Mouse (Mus musculus): Measurements from ENCODE around the gene Srl. TPM values are rescaled to one million over a fixed set of nuclear protein-coding genes. Genes with fewer than 3 reads are reported as not detected.

Srl gene
- total and polyA plus RNA-seq, 3 experiments = 44.6 to 88.8 (median 71.3) TPM

DNA sequence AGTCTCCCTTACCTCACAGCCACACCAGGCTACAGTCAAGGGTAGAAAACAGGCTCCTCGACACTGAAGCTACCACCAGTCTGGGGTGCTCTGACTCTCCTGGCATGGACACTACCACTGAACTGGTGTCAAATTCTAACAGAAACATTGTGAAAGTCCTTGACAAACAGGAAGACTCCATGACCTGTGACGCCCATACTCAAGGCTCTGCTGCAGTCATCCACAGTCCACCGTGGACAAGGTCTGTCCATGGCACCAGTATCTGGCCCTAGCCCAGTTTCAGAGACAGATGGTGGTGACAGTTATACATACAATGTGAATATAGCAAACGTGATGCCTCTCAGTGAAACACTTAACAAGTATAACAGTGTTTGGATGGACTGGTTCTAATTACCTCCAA is 109.8 kb downstream of the Srl start:
- Histone ChIP-seq H3K4me3 (replicated peaks in 1 of 3; ENCODE audit: low read depth in 2 of 3, low read length in 2 of 3, poor library complexity in 1 of 3) (no peak overlapping the region), H3K4me1 (ENCODE audit: control insufficient read depth in 1 of 2, insufficient read depth in 2 of 2) (peaks cover 5% of the 10 kb centered on the region in 2 experiments; a peak in 1 of 4 replicates), H3K9ac (ENCODE audit: insufficient read depth, low read depth) (no peak overlapping the region), H3K27ac (ENCODE audit: insufficient read depth, low read depth) (no peak overlapping the region), H3K27me3 (replicated peaks) (no peaks in the 10 kb centered on the region), H3K4me2 (ENCODE audit: insufficient read depth, low read depth, poor library complexity, severe bottlenecking) (no peak overlapping the region), H3K36me3 (replicated peaks in 1 of 2; ENCODE audit: control insufficient read depth in 1 of 2, insufficient read depth in 1 of 2, low read length in 1 of 2) (no peaks in the 10 kb centered on the region), H3K79me2 (replicated peaks; ENCODE audit: control insufficient read depth, extremely low read depth, insufficient read depth, poor library complexity, severe bottlenecking) (no peaks in the 10 kb centered on the region), H3K9me3 (replicated peaks; ENCODE audit: low read length) (no peaks in the 10 kb centered on the region)
- in situ Hi-C loops (cut with MboI; ENCODE audit: low pct_ligation_motif_present, low pct_unique_long_range_greater_than_20kb, low sequenced_read_pairs) = loop anchor here (5.0 kb wide), 1 partner anchor 35 kb away; no protein-coding TSS in a partner anchor
- dilution Hi-C loops (cut with MboI; ENCODE audit: extremely low pct_ligation_motif_present, extremely low pct_unique_long_range_greater_than_20kb, low sequenced_read_pairs) = no loop called here
- TF ChIP-seq ELF1 (IDR thresholded peaks at IDR 0.05; ENCODE audit: low read depth, low read length) (no peak), NRF1 (IDR thresholded peaks at IDR 0.05; ENCODE audit: low read depth, low read length) (no peak), CHD2 (IDR thresholded peaks at IDR 0.05; ENCODE audit: low read length) (no peak), TCF12 (IDR thresholded peaks at IDR 0.05; ENCODE audit: low read depth, low read length) (no peak), NELFE (IDR thresholded peaks at IDR 0.05; ENCODE audit: low read depth, low read length) (no peak), MEF2A (IDR thresholded peaks at IDR 0.05; ENCODE audit: borderline replicate concordance, low read depth, low read length) (no peak), HCFC1 (IDR thresholded peaks at IDR 0.05; ENCODE audit: low read depth, low read length) (no peak), ZMIZ1 (IDR thresholded peaks at IDR 0.05; ENCODE audit: low read depth, low read length) (no peak), CHD1 (IDR thresholded peaks at IDR 0.05; ENCODE audit: low read depth, low read length) (no peak), CTCF (conservative IDR thresholded peaks at IDR 0.05 in 1 of 2, IDR thresholded peaks at IDR 0.05 in 1 of 2; ENCODE audit: low read depth in 2 of 2, low read length in 2 of 2) (no peak), MAFK (IDR thresholded peaks at IDR 0.05; ENCODE audit: insufficient replicate concordance, low read length) (no peak), TBP (conservative IDR thresholded peaks at IDR 0.05; ENCODE audit: low read depth, low read length) (no peak), ZC3H11A (IDR thresholded peaks at IDR 0.05; ENCODE audit: low read depth, low read length) (no peak)
- DNase-seq (ENCODE audit: extremely low read depth) = no peak

GRCm38 (mm10) chr16:4431013-4431412 is 110.6 kb downstream of the Srl start:
- Histone ChIP-seq H3K4me3 (replicated peaks in 1 of 3; ENCODE audit: low read depth in 2 of 3, low read length in 2 of 3, poor library complexity in 1 of 3) (no peak overlapping the region), H3K4me1 (ENCODE audit: control insufficient read depth in 1 of 2, insufficient read depth in 2 of 2) (peaks cover 5 to 6% of the 10 kb centered on the region in 2 experiments; a peak in 2 of 4 replicates), H3K27me3 (replicated peaks) (no peaks in the 10 kb centered on the region), H3K9ac (ENCODE audit: insufficient read depth, low read depth) (no peak overlapping the region), H3K4me2 (ENCODE audit: insufficient read depth, low read depth, poor library complexity, severe bottlenecking) (no peak overlapping the region), H3K36me3 (replicated peaks in 1 of 2; ENCODE audit: control insufficient read depth in 1 of 2, insufficient read depth in 1 of 2, low read length in 1 of 2) (no peaks in the 10 kb centered on the region), H3K79me2 (replicated peaks; ENCODE audit: control insufficient read depth, extremely low read depth, insufficient read depth, poor library complexity, severe bottlenecking) (no peaks in the 10 kb centered on the region), H3K27ac (ENCODE audit: insufficient read depth, low read depth) (no peak overlapping the region), H3K9me3 (replicated peaks; ENCODE audit: low read length) (no peaks in the 10 kb centered on the region)
- dilution Hi-C loops (cut with MboI; ENCODE audit: extremely low pct_ligation_motif_present, extremely low pct_unique_long_range_greater_than_20kb, low sequenced_read_pairs) = no loop called here
- DNase-seq (ENCODE audit: extremely low read depth) = no peak
- in situ Hi-C loops (cut with MboI; ENCODE audit: low pct_ligation_motif_present, low pct_unique_long_range_greater_than_20kb, low sequenced_read_pairs) = loop anchor here (5.0 kb wide), 1 partner anchor 36 kb away; no protein-coding TSS in a partner anchor
- TF ChIP-seq MXI1 (IDR thresholded peaks at IDR 0.05; ENCODE audit: low read depth, low read length) (no peak), MAFK (IDR thresholded peaks at IDR 0.05; ENCODE audit: insufficient replicate concordance, low read length) (no peak)

- no peaks in the 10 kb centered on the region for H3K36me3 ChIP-seq (replicated peaks in 1 of 2; ENCODE audit: control insufficient read depth in 1 of 2, insufficient read depth in 1 of 2, low read length in 1 of 2)
- DNase-seq (ENCODE audit: extremely low read depth) = no peak
- no peaks in the 10 kb centered on the region for H3K9me3 ChIP-seq (replicated peaks; ENCODE audit: low read length)
- H3K4me3 ChIP-seq (replicated peaks in 1 of 3; ENCODE audit: low read depth in 2 of 3, low read length in 2 of 3, poor library complexity in 1 of 3) = no peak overlapping the region
- no peak for TF ChIP-seq PAX5 (IDR thresholded peaks at IDR 0.05; ENCODE audit: low read length)
- H3K27me3 ChIP-seq (replicated peaks) = no peaks in the 10 kb centered on the region
- H3K9ac ChIP-seq (ENCODE audit: insufficient read depth, low read depth) = no peak overlapping the region
- in situ Hi-C loops (cut with MboI; ENCODE audit: low pct_ligation_motif_present, low pct_unique_long_range_greater_than_20kb, low sequenced_read_pairs) (loop anchor here (5.0 kb wide), 1 partner anchor 37 kb away; no protein-coding TSS in a partner anchor), dilution Hi-C loops (cut with MboI; ENCODE audit: extremely low pct_ligation_motif_present, extremely low pct_unique_long_range_greater_than_20kb, low sequenced_read_pairs) (no loop called here)
- H3K4me2 ChIP-seq (ENCODE audit: insufficient read depth, low read depth, poor library complexity, severe bottlenecking) = no peak overlapping the region
- H3K4me1 ChIP-seq (ENCODE audit: control insufficient read depth in 1 of 2, insufficient read depth in 2 of 2) = peaks cover 5 to 8% of the 10 kb centered on the region in 2 experiments; a peak in 2 of 4 replicates
- H3K27ac ChIP-seq (ENCODE audit: insufficient read depth, low read depth) = no peak overlapping the region
- no peaks in the 10 kb centered on the region for H3K79me2 ChIP-seq (replicated peaks; ENCODE audit: control insufficient read depth, extremely low read depth, insufficient read depth, poor library complexity, severe bottlenecking)
Observed at GRCm38 (mm10) chr16:4430232-4430631, 111.4 kb downstream of the Srl start.

Other genes with a start within 250 kb of the Srl start
- gene Adcy9, start 121.3 kb downstream of the Srl start, total RNA-seq (2012; rRNA removed) = 2.2 and 3.1 TPM in 2 replicates
- gene Adcy9, start 121.3 kb downstream of the Srl start, total RNA-seq (2014; rRNA removed) = 1.0 and 1.1 TPM in 2 replicates
- gene Adcy9, start 121.3 kb downstream of the Srl start, polyA plus RNA-seq (2012; ENCODE audit: insufficient read length, low read depth) = 0.97 and 1.2 TPM in 2 replicates
- 23.5 and 27.5 TPM in 2 replicates for gene Tfap4, start 18.0 kb upstream of the Srl start, total RNA-seq (2012; rRNA removed)
- gene Tfap4, start 18.0 kb upstream of the Srl start, total RNA-seq (2014; rRNA removed) = 24.0 and 25.0 TPM in 2 replicates
- gene Tfap4, start 18.0 kb upstream of the Srl start, polyA plus RNA-seq (2012; ENCODE audit: insufficient read length, low read depth) = 43.3 and 46.6 TPM in 2 replicates
- 2.1 and 2.5 TPM in 2 replicates for gene Glis2, start 52.9 kb upstream of the Srl start, total RNA-seq (2012; rRNA removed)
- gene Glis2, start 52.9 kb upstream of the Srl start, total RNA-seq (2014; rRNA removed) = 0.39 and 0.59 TPM in 2 replicates
- 3.2 and 3.3 TPM in 2 replicates for gene Glis2, start 52.9 kb upstream of the Srl start, polyA plus RNA-seq (2012; ENCODE audit: insufficient read length, low read depth)
- 152 and 158 TPM in 2 replicates for gene Pam16, start 83.2 kb upstream of the Srl start, total RNA-seq (2012; rRNA removed)
- gene Pam16, start 83.2 kb upstream of the Srl start, total RNA-seq (2014; rRNA removed) = 93.3 and 103 TPM in 2 replicates
- 11.6 and 38.2 TPM in 2 replicates for gene Pam16, start 83.2 kb upstream of the Srl start, polyA plus RNA-seq (2012; ENCODE audit: insufficient read length, low read depth)
- gene Vasn, start 98.1 kb upstream of the Srl start, total RNA-seq (2012; rRNA removed) = 1.4 and 2.0 TPM in 2 replicates
- 2.2 TPM in 2 replicates for gene Vasn, start 98.1 kb upstream of the Srl start, total RNA-seq (2014; rRNA removed)
- gene Vasn, start 98.1 kb upstream of the Srl start, polyA plus RNA-seq (2012; ENCODE audit: insufficient read length, low read depth) = 4.1 and 5.0 TPM in 2 replicates
- gene Dnaja3, start 98.2 kb upstream of the Srl start, total RNA-seq (2012; rRNA removed) = 80.4 and 81.8 TPM in 2 replicates
- gene Dnaja3, start 98.2 kb upstream of the Srl start, total RNA-seq (2014; rRNA removed) = 85.1 and 85.3 TPM in 2 replicates
- gene Dnaja3, start 98.2 kb upstream of the Srl start, polyA plus RNA-seq (2012; ENCODE audit: insufficient read length, low read depth) = 51.5 and 56.6 TPM in 2 replicates
- 19.8 and 20.0 TPM in 2 replicates for gene Coro7, start 138.0 kb upstream of the Srl start, total RNA-seq (2012; rRNA removed)
- gene Coro7, start 138.0 kb upstream of the Srl start, total RNA-seq (2014; rRNA removed) = 5.7 and 6.1 TPM in 2 replicates
- 40.2 and 43.2 TPM in 2 replicates for gene Coro7, start 138.0 kb upstream of the Srl start, polyA plus RNA-seq (2012; ENCODE audit: insufficient read length, low read depth)
- gene Nmral1, start 177.5 kb upstream of the Srl start, total RNA-seq (2012; rRNA removed) = 20.0 and 20.3 TPM in 2 replicates
- 2.4 and 3.6 TPM in 2 replicates for gene Nmral1, start 177.5 kb upstream of the Srl start, total RNA-seq (2014; rRNA removed)
- 3.2 TPM in 2 replicates for gene Nmral1, start 177.5 kb upstream of the Srl start, polyA plus RNA-seq (2012; ENCODE audit: insufficient read length, low read depth)
- gene Hmox2, start 184.5 kb upstream of the Srl start, total RNA-seq (2012; rRNA removed) = 72.3 and 73.2 TPM in 2 replicates
- gene Hmox2, start 184.5 kb upstream of the Srl start, total RNA-seq (2014; rRNA removed) = 74.0 and 80.4 TPM in 2 replicates
- 91.9 and 121 TPM in 2 replicates for gene Hmox2, start 184.5 kb upstream of the Srl start, polyA plus RNA-seq (2012; ENCODE audit: insufficient read length, low read depth)
- gene Cdip1, start 248.5 kb upstream of the Srl start, total RNA-seq (2012; rRNA removed) = 28.0 and 28.7 TPM in 2 replicates
- 20.0 and 22.3 TPM in 2 replicates for gene Cdip1, start 248.5 kb upstream of the Srl start, total RNA-seq (2014; rRNA removed)
- 18.5 and 22.2 TPM in 2 replicates for gene Cdip1, start 248.5 kb upstream of the Srl start, polyA plus RNA-seq (2012; ENCODE audit: insufficient read length, low read depth)